Mouse (Mus musculus) cortical plate, adult 2 months (tissue): ENCODE data around the gene 4833427G06Rik.

Experiments used
- CTCF ChIP-seq: fragments of 200-500 bp; IDR thresholded peaks from 2 replicates; pipeline ENCODE4 v1.5.1; 2011; ENCODE audit warnings: mild to moderate bottlenecking, control low read depth, low read length; ENCODE audit not compliant: insufficient read depth; ENCODE audit errors: extremely low read depth
- POLR2A ChIP-seq: fragments of 200-500 bp; IDR thresholded peaks from 2 replicates; pipeline ENCODE4 v1.6.1; 2011; ENCODE audit warnings: mild to moderate bottlenecking, low read length, control low read depth; ENCODE audit not compliant: insufficient read depth; ENCODE audit errors: extremely low read depth

DNA sequence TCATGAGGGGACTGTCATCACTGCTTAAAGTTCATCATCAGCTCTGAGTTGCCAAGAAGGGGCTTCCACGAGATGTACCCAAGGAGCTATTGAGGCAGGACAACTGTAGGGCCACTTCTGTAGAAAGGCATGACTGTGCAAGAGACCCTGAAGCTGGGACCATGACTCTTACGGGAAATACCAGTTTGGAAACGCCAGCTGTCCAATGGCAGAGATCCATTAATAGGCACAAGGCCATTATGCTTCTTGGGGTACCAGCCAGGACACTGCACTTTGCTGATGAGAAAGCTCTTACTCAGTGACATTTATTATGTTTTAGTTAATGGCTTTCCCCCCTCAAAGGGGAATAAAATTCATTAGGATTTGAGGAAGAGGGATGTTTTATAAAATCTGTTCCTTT, 38.8 kb upstream of the 4833427G06Rik start:
- no peak for TF ChIP-seq CTCF
- no peak for TF ChIP-seq POLR2A
